Mouse (Mus musculus): ENCODE results near the gene Dnase1l2.

GRCm38 (mm10) chr17:24476022-24476776, 33.3 kb upstream of the Dnase1l2 start:
- no peak for TF ChIP-seq CTCF (conservative IDR thresholded peaks at IDR 0.05; ENCODE audit: low read length)
- TF ChIP-seq NANOG (IDR thresholded peaks at IDR 0.05; ENCODE audit: borderline replicate concordance, low read length) = no peak
- TF ChIP-seq POU5F1 (IDR thresholded peaks at IDR 0.05; ENCODE audit: borderline replicate concordance, low read length) = no peak
